Mouse (Mus musculus): ENCODE measurements around the gene Rora. TPM values are rescaled to one million over a fixed set of nuclear protein-coding genes. Genes with fewer than 3 reads are reported as not detected.

Rora gene
- total RNA-seq, 4 experiments from 2014 or later, result 103 to 117 (median 104) TPM

DNA sequence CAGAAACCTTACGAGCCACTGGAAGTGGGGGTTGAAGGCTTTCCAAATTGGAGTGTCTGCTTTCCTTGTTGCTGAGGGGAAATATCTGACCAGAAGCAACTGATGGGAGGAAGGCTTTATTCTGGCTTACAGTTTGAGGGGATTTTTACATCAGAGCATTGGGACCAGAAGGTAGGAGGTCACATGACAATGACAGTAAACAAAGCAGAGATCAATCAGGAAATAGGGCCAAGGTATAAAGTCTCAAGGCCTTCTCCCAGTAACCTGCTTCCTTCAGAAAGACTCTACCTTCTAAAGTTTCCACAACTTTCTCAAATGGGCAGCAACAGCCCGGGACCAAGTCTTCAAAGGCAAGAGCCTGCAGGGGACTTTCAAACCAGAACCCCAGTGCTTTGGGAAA, 34.6 kb downstream of the Rora start:
- DNase-seq (ENCODE audit: low spot score in 2 of 2), result no peak

DNA sequence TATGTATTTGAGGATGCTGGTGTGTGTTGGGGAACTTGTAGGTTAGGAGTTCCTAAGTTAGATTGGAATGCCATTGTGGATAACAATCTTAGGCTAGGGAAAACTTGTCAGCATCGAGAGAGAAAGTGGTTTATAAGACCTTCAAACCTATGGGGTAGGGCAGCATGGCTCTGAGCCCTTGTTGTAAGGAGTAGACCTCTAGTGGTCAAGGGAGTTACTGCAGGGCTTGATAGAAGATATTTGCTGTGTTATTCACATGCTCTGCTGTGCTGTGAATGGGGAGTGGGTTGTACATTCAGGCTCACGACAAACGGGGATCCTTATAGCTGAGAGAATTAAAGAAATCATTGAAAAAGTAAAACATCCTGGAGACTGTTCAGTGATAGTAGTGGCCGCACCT, 35.8 kb downstream of the Rora start:
- no peak for DNase-seq (ENCODE audit: low spot score in 2 of 2)

DNA sequence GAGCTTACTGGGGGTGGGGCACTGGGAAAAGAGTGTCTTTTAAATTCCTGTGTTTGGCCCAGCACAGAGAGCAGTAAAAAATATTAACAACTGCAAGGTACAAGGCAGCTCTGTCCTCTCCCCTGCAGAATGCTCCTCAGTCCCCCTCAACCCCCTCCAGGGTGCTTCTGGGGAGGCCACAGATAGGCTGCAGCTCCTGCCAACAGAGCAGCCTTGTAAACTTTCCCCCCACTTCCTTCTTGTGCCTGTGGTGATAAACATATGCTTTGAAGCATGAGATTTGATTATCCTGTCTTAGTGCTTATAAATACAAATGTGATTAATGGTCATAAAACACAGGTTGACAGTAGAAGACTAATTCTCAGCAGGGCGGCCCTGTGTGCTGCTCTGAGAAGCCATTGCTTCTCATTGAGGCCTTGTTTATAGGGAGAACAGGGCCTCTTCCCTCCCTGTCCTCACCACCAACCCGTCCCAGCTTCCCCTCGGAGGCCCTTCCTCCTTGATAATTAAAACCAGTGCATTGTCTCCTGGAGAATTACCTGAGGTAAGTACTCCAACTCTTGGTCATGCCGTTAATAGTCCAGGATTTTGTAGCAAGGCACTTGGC, 41.4 kb downstream of the Rora start:
- DNase-seq (ENCODE audit: low spot score in 2 of 2), result no peak

DNA sequence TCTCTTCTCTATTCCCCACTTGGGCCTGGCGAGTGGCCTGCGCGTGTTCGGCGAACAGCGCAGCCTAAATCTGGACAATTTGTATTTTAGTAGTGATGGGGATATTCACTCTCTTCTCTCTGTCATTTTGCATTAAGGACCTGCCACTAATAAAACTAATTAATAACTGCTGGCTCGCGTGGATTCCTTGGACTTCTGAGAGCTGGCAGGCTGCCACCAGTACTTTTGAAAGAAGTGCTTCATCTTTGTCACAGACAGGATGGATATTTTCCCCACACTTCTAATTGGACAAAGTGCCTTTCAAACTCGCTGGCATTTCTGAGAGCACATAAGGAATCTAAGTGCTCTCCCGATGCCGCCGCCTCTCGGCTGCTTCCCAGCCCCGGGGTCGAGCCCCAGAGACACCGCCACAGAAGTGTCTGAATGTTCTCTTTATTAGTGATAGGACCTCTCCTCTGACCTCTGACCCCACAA, 41.9 kb downstream of the Rora start:
- DNase-seq (ENCODE audit: low spot score in 2 of 2), result no peak

DNA sequence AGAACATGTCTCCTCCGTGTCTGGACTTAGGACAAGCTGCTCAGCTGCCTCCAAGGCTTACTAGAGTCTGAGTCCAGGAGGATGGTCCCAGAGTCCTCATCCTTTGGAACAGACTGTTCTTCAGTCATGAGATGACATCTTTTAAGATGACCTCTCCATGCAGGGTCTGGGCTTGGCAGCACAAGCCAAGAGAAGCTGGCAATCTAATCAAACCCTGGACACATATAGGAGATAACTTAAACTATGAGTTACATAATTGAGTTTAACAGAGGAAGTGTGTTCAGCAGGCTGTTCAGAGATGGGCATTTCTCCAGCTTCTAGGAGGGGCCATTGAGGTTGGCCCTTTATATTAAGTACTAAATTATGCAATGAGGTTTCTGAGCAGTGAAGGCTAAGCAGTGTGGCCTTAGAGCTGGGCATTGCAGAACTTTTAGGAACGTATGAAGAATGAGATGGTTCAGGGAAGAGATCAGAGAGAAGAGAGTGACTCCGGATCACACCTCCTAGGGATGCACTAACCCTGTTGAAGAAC, 42.9 kb downstream of the Rora start:
- DNase-seq (ENCODE audit: low spot score in 2 of 2), result no peak

DNA sequence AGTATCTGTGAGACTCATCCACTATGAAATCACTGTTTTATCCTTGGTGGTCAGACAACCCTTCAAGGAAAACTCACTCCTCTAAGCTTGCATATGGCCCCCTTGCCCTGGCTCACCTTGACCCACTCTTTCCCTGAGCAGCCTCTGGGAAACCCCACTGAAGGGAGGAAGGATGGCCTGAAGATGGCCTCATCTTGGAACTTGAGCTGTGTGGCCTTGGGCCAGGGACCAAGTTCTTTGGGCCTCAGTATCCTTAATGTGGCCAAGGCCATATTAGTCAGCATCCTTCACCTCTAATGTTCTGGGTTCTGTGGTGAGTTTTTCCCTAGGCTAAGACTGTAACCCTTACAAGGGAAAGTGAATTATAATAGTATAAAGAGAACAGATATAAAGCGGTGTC, 45.8 kb downstream of the Rora start:
- no peak for DNase-seq (ENCODE audit: low spot score in 2 of 2)

DNA sequence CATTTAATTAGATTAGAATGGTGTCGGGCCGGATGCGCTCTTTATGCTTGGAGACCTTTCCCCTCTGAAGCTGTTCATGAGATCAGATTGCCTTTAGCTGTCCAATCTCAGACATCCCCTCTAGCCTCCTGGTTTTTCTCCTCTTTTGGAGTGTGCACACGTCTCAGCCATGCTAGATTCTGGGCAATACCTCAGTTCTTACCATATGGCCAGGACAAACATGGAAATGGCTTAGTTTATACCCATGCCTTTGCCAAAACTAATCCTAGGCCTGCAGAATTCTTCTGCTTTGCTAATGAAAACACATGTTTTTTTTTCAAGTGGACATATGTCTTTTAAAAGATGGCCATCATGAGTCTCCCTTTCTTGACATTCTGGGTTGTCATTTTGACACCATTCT, 46.3 kb downstream of the Rora start:
- DNase-seq (ENCODE audit: low spot score in 2 of 2), result no peak

DNA sequence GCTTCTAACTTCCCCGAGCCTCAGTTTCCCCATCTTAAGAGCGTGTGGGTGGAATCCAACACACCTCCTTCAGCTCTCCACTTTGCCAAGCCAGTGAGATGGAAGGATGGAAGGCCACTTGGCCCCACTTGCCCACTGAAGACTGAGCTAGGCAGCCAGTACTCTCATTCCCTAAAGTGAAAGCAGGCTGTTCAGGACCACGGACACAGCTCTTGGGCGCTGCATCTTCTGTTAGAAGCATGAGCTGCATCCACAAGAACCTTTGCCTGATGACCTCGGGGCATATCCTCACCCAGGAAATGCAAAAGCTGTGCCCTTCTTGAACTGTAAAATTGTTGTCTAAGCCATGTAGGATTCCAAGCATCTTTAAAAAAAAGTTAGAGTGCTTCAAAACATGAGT, 54.0 kb downstream of the Rora start:
- DNase-seq (ENCODE audit: low spot score in 2 of 2), result no peak

DNA sequence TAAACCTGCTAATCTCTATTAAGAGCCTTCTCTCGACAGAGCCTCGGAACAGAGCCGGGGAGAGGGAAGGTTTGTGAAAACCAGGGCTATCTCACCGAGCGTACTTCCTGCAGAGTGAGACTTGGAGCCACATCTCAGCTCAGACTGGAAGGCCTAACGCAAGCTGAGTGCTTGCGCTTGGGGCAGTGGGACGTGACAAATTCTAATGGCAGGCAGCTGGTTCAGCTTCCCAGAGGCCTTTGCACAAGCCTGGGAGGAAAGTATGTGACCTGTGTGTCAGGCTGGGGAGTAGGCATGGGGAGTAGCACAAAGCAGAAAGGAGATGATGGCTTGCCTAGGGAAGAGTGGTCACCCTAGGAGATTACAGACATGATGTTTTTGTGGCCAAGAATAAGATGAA, 55.6 kb downstream of the Rora start:
- no peak for DNase-seq (ENCODE audit: low spot score in 2 of 2)

DNA sequence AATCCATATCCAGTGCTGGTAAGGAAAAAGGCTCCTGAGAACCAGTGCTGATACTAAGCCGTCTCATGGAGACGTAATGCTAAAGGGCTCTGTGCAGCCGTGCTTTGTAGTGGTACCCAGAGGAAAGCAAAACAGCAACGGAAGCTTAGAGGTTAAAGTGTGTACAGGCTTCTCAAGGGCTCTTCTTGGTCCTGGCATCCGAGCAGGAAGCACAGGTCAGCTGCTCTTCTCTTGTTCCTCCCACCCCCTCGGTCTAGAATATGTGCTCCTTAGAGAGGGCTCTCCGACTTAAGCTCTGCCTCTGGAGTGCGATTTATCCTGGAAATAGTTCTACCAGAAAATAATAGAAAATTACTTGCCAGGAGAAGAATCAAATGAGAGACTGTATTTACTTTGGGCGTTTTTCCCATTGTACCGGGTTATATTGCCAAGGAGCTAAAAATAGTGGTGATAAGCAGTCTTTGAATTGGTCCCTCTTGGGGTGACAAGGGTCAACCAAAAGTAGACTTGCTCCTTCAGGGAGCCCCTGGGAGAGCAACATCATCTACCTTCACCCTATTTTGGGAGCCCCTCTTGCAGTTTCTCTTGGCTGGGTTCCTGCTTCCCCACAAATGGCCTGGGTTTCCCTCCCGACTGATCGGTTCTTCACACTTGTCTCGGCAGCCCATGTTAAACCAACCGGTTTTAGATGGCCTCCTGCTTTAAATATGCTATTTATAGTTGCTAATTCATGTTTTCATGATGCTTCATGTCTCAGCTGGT, 57.5 kb downstream of the Rora start:
- DNase-seq (ENCODE audit: low spot score in 2 of 2), result no peak

DNA sequence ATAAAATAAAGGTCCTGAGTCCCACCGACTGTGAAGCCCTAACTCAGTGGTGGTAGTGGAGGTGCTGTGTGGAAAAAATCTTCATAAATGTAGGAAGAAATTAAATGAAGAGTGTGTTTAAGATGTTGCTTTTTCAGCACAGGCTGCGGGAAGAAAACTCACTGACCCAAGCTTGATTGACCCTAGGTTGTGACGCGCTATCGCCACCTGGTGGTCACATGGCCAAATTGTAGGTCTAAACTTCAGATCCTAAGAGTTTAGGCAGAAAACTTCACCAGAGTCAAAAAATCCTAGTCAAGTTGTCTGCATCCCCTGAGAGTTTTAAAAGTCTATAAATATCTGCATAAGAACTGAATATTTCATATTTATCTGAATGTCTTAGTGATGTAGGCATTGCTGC, 63.4 kb downstream of the Rora start:
- peak in 1 of 2 experiments; percentile 53 for DNase-seq (ENCODE audit: low spot score in 2 of 2)

DNA sequence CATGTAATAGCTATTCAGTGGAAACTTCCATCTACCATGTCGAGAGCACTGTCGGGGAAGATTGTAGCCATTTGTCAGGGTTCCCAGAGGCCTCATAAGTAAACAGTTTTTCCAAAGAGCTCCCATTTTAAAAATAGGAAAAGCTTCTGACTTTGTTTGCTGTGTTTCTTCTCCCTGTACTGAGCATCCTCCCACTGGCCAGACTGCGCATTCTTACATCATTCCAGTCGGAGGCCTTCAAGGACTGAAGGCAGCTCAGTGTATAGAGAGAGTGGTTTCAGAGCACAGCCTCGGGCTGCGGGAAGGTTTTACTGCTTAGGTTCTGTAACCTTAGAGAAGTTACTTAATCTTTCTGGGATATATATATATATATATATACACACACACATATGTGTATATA, 64.8 kb downstream of the Rora start:
- no peak for DNase-seq (ENCODE audit: low spot score in 2 of 2)

DNA sequence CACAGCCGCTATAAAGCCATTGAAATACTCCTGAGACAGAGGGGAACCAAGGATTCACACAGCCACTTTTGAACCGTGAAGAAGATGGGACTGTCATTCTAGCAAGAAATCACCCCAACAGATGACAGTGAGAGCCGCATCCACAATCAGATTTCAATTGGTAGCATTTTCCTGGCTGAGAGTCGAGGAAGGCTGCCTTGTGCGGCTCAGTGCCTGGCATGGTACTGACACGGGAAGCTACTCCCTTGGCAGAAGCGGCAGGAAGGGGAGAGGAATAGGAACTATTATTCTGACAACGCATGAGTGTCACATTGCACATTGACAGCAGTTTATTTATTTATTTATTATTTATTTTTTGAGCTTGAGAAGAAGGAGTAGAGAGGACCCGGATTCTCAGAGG, 65.7 kb downstream of the Rora start:
- no peak for DNase-seq (ENCODE audit: low spot score in 2 of 2)

DNA sequence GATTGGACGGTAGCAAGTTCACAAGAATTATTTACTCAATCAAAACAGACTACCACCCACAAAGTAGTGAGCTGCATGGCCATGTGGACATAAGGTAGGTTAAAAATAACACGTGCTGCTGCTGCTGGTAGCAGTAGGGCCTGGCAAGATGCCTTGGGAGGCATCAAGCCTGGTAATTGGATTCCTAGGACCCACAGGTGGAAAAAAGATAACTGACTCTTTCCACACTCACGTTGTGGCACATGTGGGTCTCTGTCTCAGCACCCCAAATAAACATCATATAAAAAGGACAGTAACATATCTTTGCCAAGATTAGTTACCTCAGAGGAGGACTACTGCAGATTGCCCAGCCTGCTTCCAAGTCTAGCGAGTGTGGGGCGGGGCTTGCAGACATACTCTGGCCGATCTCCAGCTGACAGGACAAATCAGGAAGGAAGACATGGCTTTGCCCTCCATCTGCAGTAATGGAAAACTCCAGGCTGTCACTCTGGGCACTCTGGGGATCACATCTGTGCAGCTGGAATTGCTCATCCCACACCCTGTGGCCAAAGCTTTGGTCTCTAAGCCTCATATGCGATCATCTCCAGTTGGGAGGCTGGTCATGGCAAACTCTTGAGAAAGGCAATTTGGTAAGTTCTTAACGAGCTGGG, 71.2 kb downstream of the Rora start:
- peak; percentile 73 to 83 for DNase-seq (ENCODE audit: low spot score in 2 of 2)

DNA sequence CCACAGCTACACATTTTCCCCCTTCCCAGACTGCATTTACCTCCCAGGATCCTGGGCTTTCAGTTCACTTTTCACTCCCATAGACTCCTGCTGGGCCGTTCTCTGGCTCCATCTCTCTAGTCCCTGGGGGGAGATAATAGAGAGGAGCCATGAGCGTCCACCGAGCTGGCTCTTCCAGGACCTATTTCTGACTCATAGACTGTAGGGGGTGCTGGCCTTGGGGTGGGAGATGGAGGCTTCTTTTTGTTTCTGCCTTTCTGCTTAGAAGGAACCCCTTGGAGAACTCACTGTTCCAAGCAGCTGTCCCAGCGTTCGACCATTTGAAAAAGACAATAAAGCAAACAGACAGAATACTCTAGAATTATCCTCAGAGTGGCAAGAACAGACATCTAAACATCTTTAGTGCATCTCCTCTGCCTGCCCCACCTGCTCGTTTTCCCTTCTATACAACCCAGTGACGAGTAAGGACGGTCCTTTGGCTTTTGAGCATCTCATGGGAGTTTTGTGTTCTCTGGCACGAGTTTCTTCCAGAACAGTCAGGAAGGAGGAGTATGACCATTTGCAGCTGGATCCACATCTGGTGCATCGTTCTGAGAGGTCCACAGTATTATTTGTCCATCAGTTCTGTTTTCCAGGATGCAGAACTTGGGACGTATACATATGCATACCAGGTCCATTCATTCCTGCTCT, 73.7 kb downstream of the Rora start:
- DNase-seq (ENCODE audit: low spot score in 2 of 2), result peak in 1 of 2 experiments; percentile 14

DNA sequence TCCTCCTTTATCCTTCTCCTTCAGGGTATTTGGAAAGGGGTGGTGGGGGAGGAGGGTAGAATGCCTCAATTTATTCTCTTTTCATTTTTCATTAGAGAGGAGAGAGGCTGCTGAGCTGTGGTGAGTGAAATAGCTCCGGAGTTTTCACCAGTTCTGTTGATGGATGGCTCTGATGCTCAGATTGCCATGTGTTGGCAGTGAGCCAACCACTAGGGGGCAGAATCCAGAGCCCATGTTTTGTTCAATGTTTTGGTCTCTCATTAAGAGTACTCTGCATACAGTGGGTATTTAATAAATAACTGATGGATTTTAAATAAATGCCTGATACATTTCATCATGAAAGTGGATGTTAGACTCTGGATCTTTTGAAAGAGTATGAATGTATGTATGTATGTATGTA, 77.9 kb downstream of the Rora start:
- no peak for DNase-seq (ENCODE audit: low spot score in 2 of 2)

DNA sequence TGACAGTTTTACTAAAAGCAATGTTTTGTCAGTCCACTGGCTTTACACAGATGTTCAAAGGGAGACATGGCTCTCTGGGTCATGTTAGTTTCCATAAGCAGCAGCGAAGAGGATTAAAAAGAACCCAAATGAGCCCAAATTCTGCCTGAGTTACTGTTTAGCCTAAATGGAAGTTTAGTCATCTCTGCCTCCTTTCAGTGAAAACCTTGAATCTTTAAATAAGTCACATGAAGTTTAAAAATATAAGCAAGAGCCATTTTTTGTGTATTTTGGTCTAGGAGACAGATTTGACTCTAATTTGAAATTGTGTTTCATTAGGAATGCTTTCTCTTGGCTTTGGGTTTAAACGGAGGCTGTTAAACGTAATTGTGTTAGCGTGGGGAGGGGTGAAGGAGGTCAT, 79.3 kb downstream of the Rora start:
- no peak for DNase-seq (ENCODE audit: low spot score in 2 of 2)

DNA sequence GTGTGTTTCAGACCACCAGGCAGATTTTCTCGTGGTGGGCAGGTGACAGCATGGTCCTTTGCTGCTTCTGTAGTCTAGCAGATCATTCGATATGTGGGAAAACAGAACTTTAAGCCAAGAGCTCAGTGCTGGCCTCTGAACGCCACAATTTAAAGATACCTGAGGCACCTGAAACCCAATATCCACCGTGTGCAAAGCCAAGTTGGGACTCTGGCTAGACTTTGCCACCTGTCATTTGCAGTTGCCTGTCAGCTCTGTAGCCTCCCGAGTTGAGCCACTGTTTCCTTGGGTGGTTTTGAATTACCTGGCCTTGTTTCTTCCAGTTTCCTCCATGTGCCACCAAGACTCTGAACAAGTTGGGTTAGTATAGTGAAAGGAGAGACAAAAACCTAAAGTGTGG, 82.3 kb downstream of the Rora start:
- DNase-seq (ENCODE audit: low spot score in 2 of 2), result peak in 1 of 2 experiments; percentile 61

DNA sequence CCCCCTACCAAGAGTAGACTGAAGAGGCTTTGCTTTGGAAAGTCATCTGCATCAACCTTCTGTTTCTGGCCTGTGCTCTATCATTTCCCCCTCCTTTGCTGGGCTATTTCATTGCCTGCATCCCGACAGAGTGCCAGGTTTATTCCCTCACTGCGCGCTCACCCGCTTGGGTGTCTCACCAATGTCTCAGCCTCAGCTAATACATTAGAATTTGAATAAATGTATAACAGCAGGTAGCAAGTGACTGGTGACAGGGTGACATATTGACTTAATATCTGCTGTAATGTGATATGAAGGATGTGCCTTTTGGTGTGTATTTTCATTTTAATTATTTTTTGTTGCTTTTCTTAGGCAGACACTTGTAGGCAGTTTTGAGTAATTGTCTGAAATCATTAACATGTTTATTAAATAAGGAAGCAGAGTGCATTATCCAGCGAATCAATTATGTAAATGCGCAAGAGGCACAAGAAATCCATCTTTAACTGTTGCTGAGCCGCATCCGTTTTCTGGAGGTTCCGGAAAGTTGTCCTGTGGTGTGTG, 83.7 kb downstream of the Rora start:
- DNase-seq (ENCODE audit: low spot score in 2 of 2), result no peak

DNA sequence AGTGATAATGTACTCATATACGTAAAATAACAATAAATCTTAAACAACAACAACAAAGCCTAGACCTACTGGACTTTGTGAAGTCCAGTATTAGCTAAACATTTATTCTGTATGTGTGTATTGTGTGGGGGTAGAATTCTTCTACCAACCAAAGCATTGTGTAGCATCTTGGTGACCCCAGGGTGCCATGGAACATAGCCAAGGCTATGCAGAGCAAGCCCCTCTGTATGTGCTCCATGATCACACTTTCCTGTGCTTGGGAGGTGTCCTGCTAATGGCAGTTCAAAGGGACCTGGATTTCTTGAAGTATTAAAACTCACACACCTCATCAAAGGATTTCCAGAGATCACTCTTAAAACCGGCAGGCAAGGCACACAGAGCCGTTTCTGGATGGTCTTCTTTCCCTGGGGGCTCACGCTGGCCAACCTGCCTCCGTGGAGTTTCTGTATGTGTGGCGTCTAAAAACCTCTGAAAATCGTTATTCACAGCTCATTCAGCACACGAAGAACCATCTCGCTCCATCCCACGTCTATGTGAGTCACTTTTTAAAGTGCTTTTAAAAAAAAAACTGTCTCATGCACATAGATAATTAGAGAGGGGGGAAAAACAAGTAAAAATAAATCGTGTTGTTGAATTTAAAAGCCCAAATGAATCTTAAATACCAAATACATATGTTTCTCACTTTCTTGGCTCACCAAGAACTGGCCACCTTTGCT, 92.5 kb downstream of the Rora start:
- no peak for DNase-seq (ENCODE audit: low spot score in 2 of 2)

DNA sequence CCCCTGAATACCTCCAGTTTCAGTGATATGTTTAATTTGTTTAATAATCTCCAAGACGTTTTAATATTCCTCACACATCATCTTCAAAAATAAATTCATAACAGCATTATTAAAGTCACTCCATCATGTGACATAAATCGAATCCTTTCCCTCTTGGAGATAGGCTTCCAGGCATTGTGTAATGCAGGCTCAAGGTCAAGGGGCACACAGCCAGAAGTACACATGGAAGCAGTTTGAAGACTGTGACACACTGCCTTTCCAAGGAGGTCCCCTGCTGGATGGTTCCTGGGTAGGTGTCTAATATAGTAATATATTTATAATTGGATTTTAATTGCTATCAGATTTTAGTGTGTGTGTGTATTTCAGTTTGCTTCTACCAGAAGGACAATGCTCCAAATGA, 103.4 kb downstream of the Rora start:
- DNase-seq (ENCODE audit: low spot score in 2 of 2), result peak; percentile 61 to 65

All from gastrocnemius, adult 8-10 months (tissue).